ENCODE assay signal across 20 mouse cellular contexts in the genomic region with DNA sequence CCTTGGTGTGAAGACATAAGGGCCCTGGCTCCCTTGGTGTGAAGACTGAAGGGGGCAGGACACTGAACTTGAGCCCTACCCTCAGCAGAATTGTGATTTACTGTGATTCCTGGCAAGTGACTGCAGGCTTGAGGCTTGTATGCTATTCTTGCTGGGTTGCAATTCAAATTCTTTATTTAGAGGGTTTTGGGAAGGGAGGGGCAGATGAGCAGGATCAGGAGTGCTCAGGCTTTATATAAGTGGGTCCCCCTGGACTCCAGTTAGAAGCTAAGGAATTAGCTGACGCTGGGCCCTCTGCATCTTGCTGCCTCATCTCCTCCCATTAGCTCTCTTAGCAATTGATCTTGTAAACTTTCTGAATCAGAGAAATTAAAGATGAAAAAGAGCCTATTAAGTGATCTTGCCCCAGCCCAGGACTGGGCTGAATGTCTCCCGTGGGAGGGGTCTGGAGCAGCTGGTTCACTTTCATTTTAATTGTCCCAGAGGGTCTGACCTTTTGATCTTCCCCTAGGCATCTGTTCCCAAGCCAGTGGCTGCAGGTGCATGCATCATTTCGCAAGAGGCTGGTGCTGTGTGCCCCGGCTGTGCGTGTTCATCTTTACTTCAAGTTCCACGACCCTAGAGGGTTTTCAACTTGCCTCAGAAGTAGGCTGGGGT.
DNase-seq lines count a peak whose midpoint lies in the region; ATAC-seq lines count a peak whose summit lies in the region.
"Had no signal": no experiment of that assay in that cellular context is flagged by ENCODE, and none has a peak within 500 bp of the region (broad histone marks: within the 10 kb centered on the region; RNA-seq: fewer than 3 reads in every experiment).

No protein-coding gene starts in this region.

- no peaks in the 10 kb centered on the region for H3K27me3 ChIP-seq in midbrain, embryonic 12.5 days
- H3K27me3 ChIP-seq in midbrain, embryonic 15.5 days (replicated peaks), result no peaks in the 10 kb centered on the region
- H3K27me3 ChIP-seq in embryonic facial prominence, embryonic 12.5 days, result no peaks in the 10 kb centered on the region
- no peaks in the 10 kb centered on the region for H3K27me3 ChIP-seq in neural tube, embryonic 14.5 days (ENCODE audit: control insufficient read depth, insufficient read depth, low read length)
- H3K27me3 ChIP-seq in intestine, embryonic 15.5 days (replicated peaks), result no peaks in the 10 kb centered on the region
- H3K27me3 ChIP-seq: heart, embryonic 15.5 days; lung, embryonic 15.5 days had no signal

- peak; percentile 41 for DNase-seq in embryo, embryonic 10.5 days (ENCODE audit: low spot score)
- no peak for DNase-seq in embryo, embryonic 10 days (ENCODE audit: low spot score)
- DNase-seq: adrenal gland, postnatal 10 days; cerebellum, adult 18-20 months; gastrocnemius, postnatal 10 days; heart, adult 2 months; kidney, postnatal 25 days; thymus, postnatal 14 days had no signal

- H3K9me3 ChIP-seq in midbrain, embryonic 12.5 days, result no peaks in the 10 kb centered on the region
- H3K9me3 ChIP-seq in midbrain, embryonic 15.5 days, result no peaks in the 10 kb centered on the region
- H3K9me3 ChIP-seq in embryonic facial prominence, embryonic 12.5 days, result no peaks in the 10 kb centered on the region
- no peaks in the 10 kb centered on the region for H3K9me3 ChIP-seq in neural tube, embryonic 14.5 days (ENCODE audit: control insufficient read depth, low read length)
- no peaks in the 10 kb centered on the region for H3K9me3 ChIP-seq in intestine, embryonic 15.5 days
- H3K9me3 ChIP-seq: heart, embryonic 15.5 days; limb, embryonic 10.5 days; lung, embryonic 15.5 days had no signal

- ATAC-seq in midbrain, embryonic 12.5 days (ENCODE audit: low FRiP score, low read depth), result peak; percentile 80
- ATAC-seq in midbrain, embryonic 15.5 days (replicated peaks), result no peak
- ATAC-seq in embryonic facial prominence, embryonic 12.5 days (ENCODE audit: insufficient number of reproducible peaks, insufficient read depth, low FRiP score, low TSS enrichment), result 0 out of 2 replicates have a peak, but pooled peaks have one; percentile 47
- ATAC-seq in neural tube, embryonic 14.5 days (ENCODE audit: low read depth), result peak; percentile 21; the same call in 1 of the 2 replicates
- ATAC-seq in intestine, embryonic 15.5 days, result no peak
- ATAC-seq in frontal cortex, adult (ENCODE audit: low TSS enrichment), result no peak
- ATAC-seq: CD4-positive, CD25-positive, alpha-beta regulatory T cell, adult 4 months had no signal

- no peak overlapping the region for H3K27ac ChIP-seq in midbrain, embryonic 12.5 days (replicated peaks)
- no peak overlapping the region for H3K27ac ChIP-seq in midbrain, embryonic 15.5 days
- no peak overlapping the region for H3K27ac ChIP-seq in embryonic facial prominence, embryonic 12.5 days
- no peak overlapping the region for H3K27ac ChIP-seq in neural tube, embryonic 14.5 days (ENCODE audit: low read depth, low read length)
- no peak overlapping the region for H3K27ac ChIP-seq in intestine, embryonic 15.5 days
- H3K27ac ChIP-seq: heart, adult 2 months; heart, embryonic 15.5 days; left cerebral cortex, adult 2 months; limb, embryonic 10.5 days; lung, embryonic 15.5 days had no signal

- H3K36me3 ChIP-seq in midbrain, embryonic 12.5 days, result no peaks in the 10 kb centered on the region
- H3K36me3 ChIP-seq in midbrain, embryonic 15.5 days (replicated peaks), result no peaks in the 10 kb centered on the region
- no peaks in the 10 kb centered on the region for H3K36me3 ChIP-seq in embryonic facial prominence, embryonic 12.5 days
- H3K36me3 ChIP-seq in neural tube, embryonic 14.5 days (ENCODE audit: control insufficient read depth, insufficient read depth, low read length), result no peaks in the 10 kb centered on the region
- no peaks in the 10 kb centered on the region for H3K36me3 ChIP-seq in intestine, embryonic 15.5 days
- H3K36me3 ChIP-seq: heart, embryonic 15.5 days; limb, embryonic 10.5 days; lung, embryonic 15.5 days had no signal

- no peak overlapping the region for H3K4me2 ChIP-seq in midbrain, embryonic 12.5 days (replicated peaks)
- no peak overlapping the region for H3K4me2 ChIP-seq in midbrain, embryonic 15.5 days
- no peak overlapping the region for H3K4me2 ChIP-seq in embryonic facial prominence, embryonic 12.5 days (replicated peaks)
- H3K4me2 ChIP-seq in neural tube, embryonic 14.5 days (ENCODE audit: low read depth, low read length), result no peak overlapping the region
- H3K4me2 ChIP-seq in intestine, embryonic 15.5 days (replicated peaks), result no peak overlapping the region
- H3K4me2 ChIP-seq: heart, embryonic 15.5 days; liver, embryonic 11.5 days; lung, embryonic 15.5 days had no signal

- WGBS in midbrain, embryonic 12.5 days, result 51% methylated on average over 6 of the region's 6 CpGs
- WGBS in midbrain, embryonic 15.5 days, result 31% methylated on average over 6 of the region's 6 CpGs
- WGBS in embryonic facial prominence, embryonic 12.5 days, result 35% methylated on average over 6 of the region's 6 CpGs
- 20% methylated on average over 6 of the region's 6 CpGs for WGBS in neural tube, embryonic 14.5 days
- 54% methylated on average over 6 of the region's 6 CpGs for WGBS in intestine, embryonic 15.5 days

- no peak overlapping the region for H3K4me3 ChIP-seq in midbrain, embryonic 12.5 days
- H3K4me3 ChIP-seq in midbrain, embryonic 15.5 days, result no peak overlapping the region
- H3K4me3 ChIP-seq in embryonic facial prominence, embryonic 12.5 days, result no peak overlapping the region
- H3K4me3 ChIP-seq in neural tube, embryonic 14.5 days (ENCODE audit: low read depth, low read length), result no peak overlapping the region
- H3K4me3 ChIP-seq in intestine, embryonic 15.5 days (replicated peaks), result no peak overlapping the region
- H3K4me3 ChIP-seq: heart, adult 2 months; heart, embryonic 15.5 days; left cerebral cortex, adult 2 months; limb, embryonic 10.5 days; lung, embryonic 15.5 days had no signal

- H3K4me1 ChIP-seq in midbrain, embryonic 12.5 days, result no peaks in the 10 kb centered on the region
- 0 out of 2 replicates have a peak, but pooled peaks cover 4% of the 10 kb centered on the region for H3K4me1 ChIP-seq in midbrain, embryonic 15.5 days
- H3K4me1 ChIP-seq in embryonic facial prominence, embryonic 12.5 days, result no peaks in the 10 kb centered on the region
- H3K4me1 ChIP-seq in neural tube, embryonic 14.5 days (ENCODE audit: control insufficient read depth, insufficient read depth, low read length), result no peaks in the 10 kb centered on the region
- H3K4me1 ChIP-seq in intestine, embryonic 15.5 days (replicated peaks), result no peaks in the 10 kb centered on the region
- H3K4me1 ChIP-seq: heart, embryonic 15.5 days; lung, embryonic 15.5 days had no signal

- H3K9ac ChIP-seq in midbrain, embryonic 12.5 days (replicated peaks), result no peak overlapping the region
- H3K9ac ChIP-seq in midbrain, embryonic 15.5 days, result no peak overlapping the region
- no peak overlapping the region for H3K9ac ChIP-seq in embryonic facial prominence, embryonic 12.5 days
- no peak overlapping the region for H3K9ac ChIP-seq in neural tube, embryonic 14.5 days (replicated peaks; ENCODE audit: low read depth, low read length)
- H3K9ac ChIP-seq in intestine, embryonic 15.5 days, result no peak overlapping the region
- H3K9ac ChIP-seq: heart, embryonic 15.5 days; lung, embryonic 15.5 days had no signal

Comparison
In these comparisons a context has a peak if more than half of its experiments do, and no peak if none do; other contexts are left out.
1. ATAC-seq: peak in midbrain, embryonic 12.5 days (single experiment), embryonic facial prominence, embryonic 12.5 days (single experiment) and neural tube, embryonic 14.5 days (single experiment); none in midbrain, embryonic 15.5 days (single experiment), intestine, embryonic 15.5 days (single experiment) and frontal cortex, adult (single experiment).